Mouse (Mus musculus): ENCODE results near the gene Ankrd55.

DNA sequence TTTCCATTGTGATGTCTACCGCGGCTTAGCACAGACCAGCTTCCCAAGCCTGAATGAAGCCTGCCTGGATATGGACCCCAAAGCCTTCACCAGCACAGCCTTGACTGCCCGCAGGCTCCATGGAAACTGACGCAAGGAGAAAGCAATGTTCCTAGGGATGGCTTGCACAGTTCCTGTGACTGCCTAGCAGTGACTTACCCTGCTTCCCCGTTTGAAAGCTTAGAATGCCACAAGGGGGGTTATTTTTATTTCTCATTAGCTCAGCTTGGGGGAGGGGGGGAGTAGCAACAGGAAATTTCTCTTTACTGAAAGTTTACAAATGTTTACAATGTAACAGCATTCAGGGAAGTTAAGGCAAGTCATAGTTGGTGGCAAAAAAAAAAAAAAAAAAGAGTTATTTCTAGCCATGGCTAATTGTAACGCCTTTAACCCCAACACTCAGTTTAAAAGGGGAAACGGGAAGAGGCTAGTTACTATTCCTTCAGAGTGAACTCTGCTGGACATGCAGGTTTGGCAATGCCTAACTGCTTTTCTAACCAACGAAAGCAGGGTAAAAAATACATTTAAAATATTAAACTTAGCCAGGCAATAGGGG, 56.1 kb downstream of the Ankrd55 start:
- no peak for TF ChIP-seq CTCF (IDR thresholded peaks at IDR 0.05)
- TF ChIP-seq POLR2A (IDR thresholded peaks at IDR 0.05; ENCODE audit: insufficient read depth, low read depth, low read length) = no peak
- TF ChIP-seq EP300 (IDR thresholded peaks at IDR 0.05; ENCODE audit: insufficient read depth, low read depth, low read length) = no peak
